Comparison of ENCODE assay signal across 1 mouse cellular context in genomic region chr4:147847614-147848583, GRCm38 (mm10).
TF ChIP-seq lines count a peak whose summit lies in the region.

Gene Zfp933, minus strand, starts transcription at chr4:147848366.

TF ChIP-seq in MEL, 35 proteins besides CTCF, POLR2A, EP300 and RAD21 (continued from another document):
- peak in 1 of 2 experiments; percentile 82; a peak in 2 of 4 replicates for TF ChIP-seq USF2 (IDR thresholded peaks at IDR 0.05; ENCODE audit: borderline replicate concordance in 1 of 2, insufficient read depth in 1 of 2, low read depth in 1 of 2, low read length in 2 of 2)
